Mouse (Mus musculus) ES-E14 (cell line): Measurements from ENCODE around the gene Rap1gap2. TPM values are rescaled to one million over a fixed set of nuclear protein-coding genes. Genes with fewer than 3 reads are reported as not detected.

Source experiments
- DNase-seq: peaks from one replicate; pipeline ENCODE4 v3.0.0-alpha.2; 2013; ENCODE audit warnings: low read depth, low spot score
- H3K27ac ChIP-seq: 2 replicates; pipeline ENCODE4 v1.5.1; 2012; ENCODE audit warnings: low read depth, mild to moderate bottlenecking, low read length, moderate library complexity, mixed read lengths; ENCODE audit not compliant: poor library complexity, insufficient read depth, severe bottlenecking
- H3K36me3 ChIP-seq: 2 replicates; pipeline ENCODE4 v1.6.1; 2012; ENCODE audit warnings: mild to moderate bottlenecking, low read length, moderate library complexity, mixed read lengths; ENCODE audit not compliant: control insufficient read depth, poor library complexity, insufficient read depth, severe bottlenecking
- H3K4me1 ChIP-seq, 2 experiments: fragments of 150-350 bp in 1 of 2; sonication (generic) in 1 of 2; 2 replicates each; pipeline ENCODE4 v1.6.1; 2012; ENCODE audit warnings: low read length in 2 of 2, mild to moderate bottlenecking in 1 of 2, mixed read lengths in 1 of 2; ENCODE audit not compliant: control insufficient read depth in 2 of 2, insufficient read depth in 2 of 2, poor library complexity in 1 of 2
- H3K4me3 ChIP-seq, 2 experiments: fragments of 150-350 bp in 1 of 2; sonication (generic) in 1 of 2; 2 replicates each; pipeline ENCODE4 v1.5.1; 2012; ENCODE audit warnings: low read length in 2 of 2, low read depth in 1 of 2, mild to moderate bottlenecking in 1 of 2, mixed read lengths in 1 of 2; ENCODE audit not compliant: insufficient read depth in 1 of 2, poor library complexity in 1 of 2, severe bottlenecking in 1 of 2
- H3K9ac ChIP-seq: 2 replicates; pipeline ENCODE4 v1.6.1; 2012; ENCODE audit warnings: low read depth, mild to moderate bottlenecking, low read length, mixed read lengths; ENCODE audit not compliant: poor library complexity, insufficient read depth, severe bottlenecking
- H3K9me3 ChIP-seq: fragments of 150-350 bp; sonication (generic); 2 replicates; pipeline ENCODE4 v1.6.1; 2012; ENCODE audit warnings: low read depth, mild to moderate bottlenecking, low read length; ENCODE audit not compliant: control insufficient read depth, insufficient read depth
- CHD2 ChIP-seq: IDR thresholded peaks from 2 replicates; pipeline ENCODE4 v1.6.1; 2014; ENCODE audit warnings: mild to moderate bottlenecking, low read depth, low read length, inconsistent platforms
- HCFC1 ChIP-seq: IDR thresholded peaks from 2 replicates; pipeline ENCODE4 v1.6.1; 2012; ENCODE audit warnings: low read length, inconsistent platforms, borderline replicate concordance; ENCODE audit not compliant: insufficient read depth
- MAFK ChIP-seq: IDR thresholded peaks from 2 replicates; pipeline ENCODE4 v1.6.1; 2014; ENCODE audit warnings: mild to moderate bottlenecking, low read depth, low read length, inconsistent platforms; ENCODE audit not compliant: insufficient read depth
- ZC3H11A ChIP-seq: IDR thresholded peaks from 2 replicates; pipeline ENCODE4 v1.6.1; 2012; ENCODE audit warnings: low read depth, mild to moderate bottlenecking, inconsistent platforms, low read length, borderline replicate concordance
- ZNF384 ChIP-seq: IDR thresholded peaks from 2 replicates; pipeline ENCODE4 v1.6.1; 2012; ENCODE audit warnings: low read depth, low read length, inconsistent platforms
- in situ Hi-C, 2 experiments: fragments of 600-800 bp; cut with MboI; formaldehyde crosslinking; loops; one replicate each; pipeline ENCODE4 v1.15.1; 2025; ENCODE audit warnings: low sequenced_read_pairs in 2 of 2, inconsistent platforms in 1 of 2; ENCODE audit not compliant: unreplicated experiment in 2 of 2
- total RNA-seq: library from RNA; depleted of rRNA; stranded (reverse); fragments of 300-350 nt; gene quantifications from 2 replicates; pipeline ENCODE4 v1.2.3, GENCODE M21; 2012

Rap1gap2 gene
- total RNA-seq, 1 experiment, result 2.7 TPM

- no peak overlapping the region for H3K27ac ChIP-seq
- DNase-seq, result no peak
- TF ChIP-seq ZNF384, result no peak
- TF ChIP-seq CHD2, result no peak
- no peak for TF ChIP-seq ZC3H11A
- TF ChIP-seq HCFC1, result no peak
- no peak for TF ChIP-seq MAFK
- H3K4me1 ChIP-seq, result peaks cover 0 to 3% of the 10 kb centered on the region in 2 experiments; a peak in 1 of 4 replicates
- H3K36me3 ChIP-seq, result no peaks in the 10 kb centered on the region
- H3K4me3 ChIP-seq, result no peak overlapping the region
- H3K9me3 ChIP-seq, result no peaks in the 10 kb centered on the region
- H3K9ac ChIP-seq, result no peak overlapping the region
- in situ Hi-C loops, result no loop called here
These were observed 162.2 kb downstream of the Rap1gap2 start for GRCm38 (mm10) chr11:74448556-74448955.

GRCm38 (mm10) chr11:74447991-74448403, 162.7 kb downstream of the Rap1gap2 start:
- DNase-seq, result no peak
- in situ Hi-C loops, result no loop called here
- no peaks in the 10 kb centered on the region for H3K4me1 ChIP-seq
- no peak overlapping the region for H3K27ac ChIP-seq
- no peak overlapping the region for H3K4me3 ChIP-seq
- no peaks in the 10 kb centered on the region for H3K9me3 ChIP-seq
- TF ChIP-seq ZC3H11A (no peak), ZNF384 (no peak), HCFC1 (no peak), CHD2 (no peak), MAFK (no peak)
- H3K9ac ChIP-seq, result no peak overlapping the region
- no peaks in the 10 kb centered on the region for H3K36me3 ChIP-seq

DNA sequence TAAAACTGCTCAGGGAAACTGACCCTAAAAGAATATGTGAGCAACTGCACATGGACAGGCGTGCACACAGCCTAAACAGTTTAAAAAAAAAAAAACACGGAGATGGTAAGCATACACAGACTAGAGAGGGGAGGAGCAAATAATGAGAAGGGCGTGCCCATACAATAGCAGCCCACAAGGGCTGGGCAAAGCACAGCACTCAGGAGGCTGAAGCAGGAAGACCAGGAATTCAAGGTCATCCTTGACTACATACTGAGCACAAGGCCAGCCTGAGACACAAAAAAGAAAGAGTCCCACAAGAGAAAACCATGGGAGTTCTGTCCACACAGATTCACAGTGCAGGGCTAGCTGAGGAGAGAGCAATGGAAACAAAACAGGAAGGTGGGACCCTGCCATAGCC, 165.1 kb downstream of the Rap1gap2 start:
- no peak overlapping the region for H3K9ac ChIP-seq
- no peak overlapping the region for H3K4me3 ChIP-seq
- no peaks in the 10 kb centered on the region for H3K9me3 ChIP-seq
- no peaks in the 10 kb centered on the region for H3K36me3 ChIP-seq
- no peak overlapping the region for H3K27ac ChIP-seq
- in situ Hi-C loops, result no loop called here
- DNase-seq, result no peak
- H3K4me1 ChIP-seq, result no peaks in the 10 kb centered on the region
- no peak for TF ChIP-seq CHD2
- no peak for TF ChIP-seq HCFC1
- no peak for TF ChIP-seq MAFK
- TF ChIP-seq ZC3H11A, result no peak
- TF ChIP-seq ZNF384, result no peak

DNA sequence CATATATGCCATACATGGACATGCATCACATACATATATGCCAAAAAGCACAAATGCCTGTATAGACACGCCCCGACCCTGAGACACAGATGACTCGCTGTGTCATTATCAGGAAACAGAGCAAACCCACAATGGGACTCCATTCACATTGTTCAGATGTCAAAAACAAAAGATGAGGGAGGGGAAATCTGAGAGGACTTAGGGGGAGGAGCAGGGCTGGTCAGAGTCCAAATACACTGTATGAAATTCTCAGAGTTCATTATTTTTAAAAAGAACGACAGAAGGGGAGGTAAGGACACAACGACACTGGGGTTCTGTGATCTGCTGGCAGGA, 166.8 kb downstream of the Rap1gap2 start:
- H3K4me3 ChIP-seq, result no peak overlapping the region
- no peak for TF ChIP-seq ZC3H11A
- no peak for DNase-seq
- H3K27ac ChIP-seq, result no peak overlapping the region
- no peak overlapping the region for H3K9ac ChIP-seq
- no peaks in the 10 kb centered on the region for H3K9me3 ChIP-seq
- no peaks in the 10 kb centered on the region for H3K36me3 ChIP-seq
- in situ Hi-C loops, result no loop called here
- H3K4me1 ChIP-seq, result peaks cover 0 to 4% of the 10 kb centered on the region in 2 experiments; a peak in 1 of 4 replicates

DNA sequence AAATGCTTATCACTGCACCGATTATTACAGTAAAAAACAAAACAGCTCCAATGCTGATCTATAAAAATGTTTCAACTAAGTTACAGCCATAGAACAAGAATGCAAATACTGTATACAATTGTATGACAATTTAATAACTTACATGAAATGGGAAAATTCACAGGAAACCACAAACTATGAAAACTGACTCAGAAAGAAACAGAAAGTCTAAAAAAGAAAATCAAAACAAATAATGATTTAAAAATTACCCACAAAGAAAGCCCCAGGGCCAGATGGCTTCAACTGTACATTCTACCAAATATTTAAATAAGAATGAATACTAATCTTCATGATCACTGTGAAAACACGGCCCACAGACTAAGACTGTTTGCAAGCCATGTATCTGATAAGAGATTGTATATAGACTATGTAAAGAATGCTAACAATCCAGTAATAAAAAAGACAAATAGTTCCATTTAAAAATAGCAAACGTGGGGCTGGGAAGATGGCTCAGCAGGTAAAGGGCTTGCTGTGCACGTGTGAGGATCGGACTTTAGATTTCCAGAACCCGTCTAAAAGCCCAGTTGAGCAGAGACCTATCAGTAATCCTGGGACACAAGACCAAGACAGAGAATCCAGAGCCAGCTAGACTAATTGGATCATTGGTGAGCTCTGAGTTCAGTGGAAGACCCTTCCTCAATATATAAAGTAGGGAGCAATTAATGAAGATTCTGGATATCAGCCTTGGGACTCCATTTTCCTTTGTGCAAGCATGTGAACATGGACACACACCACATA, 167.4 kb downstream of the Rap1gap2 start:
- in situ Hi-C loops, result no loop called here
- H3K27ac ChIP-seq, result no peak overlapping the region
- H3K36me3 ChIP-seq, result no peaks in the 10 kb centered on the region
- H3K9me3 ChIP-seq, result no peaks in the 10 kb centered on the region
- H3K4me3 ChIP-seq, result no peak overlapping the region
- no peak for DNase-seq
- peaks cover 0 to 4% of the 10 kb centered on the region in 2 experiments; a peak in 1 of 4 replicates for H3K4me1 ChIP-seq
- TF ChIP-seq ZNF384 (no peak), ZC3H11A (no peak), HCFC1 (no peak), MAFK (no peak), CHD2 (no peak)
- no peak overlapping the region for H3K9ac ChIP-seq
